ENCODE assay signal across 26 mouse cellular contexts in the genomic region with DNA sequence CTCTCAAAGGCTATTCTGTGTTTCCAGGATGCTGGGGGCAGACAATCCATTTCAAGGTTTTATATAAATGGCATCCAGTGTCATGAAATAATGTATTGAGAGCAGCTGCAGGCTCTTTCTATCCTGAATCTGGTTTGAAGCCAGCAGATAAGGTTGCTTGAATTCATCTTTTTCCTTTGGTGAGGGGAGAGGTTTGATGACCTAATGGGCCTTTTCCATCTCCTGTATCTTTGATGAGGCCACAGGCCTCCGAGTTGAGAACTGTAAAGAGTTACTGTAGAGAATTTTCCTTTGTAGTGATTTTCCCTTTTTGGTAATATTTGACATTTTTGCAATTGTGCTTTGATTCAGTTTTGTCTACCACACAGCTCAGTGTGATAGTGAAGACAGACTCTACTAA.
"Had no signal": no experiment of that assay in that cellular context is flagged by ENCODE, and none has a peak within 500 bp of the region (broad histone marks: within the 10 kb centered on the region; RNA-seq: fewer than 3 reads in every experiment).

No protein-coding gene starts in this region.

- H3K4me1 ChIP-seq: heart, embryonic 13.5 days; heart, embryonic 15.5 days; hindbrain, embryonic 13.5 days; hindbrain, embryonic 15.5 days; kidney, embryonic 15.5 days; limb, embryonic 13.5 days; limb, embryonic 15.5 days; liver, embryonic 12.5 days had no signal

- H3K36me3 ChIP-seq: heart, embryonic 13.5 days; heart, embryonic 15.5 days; hindbrain, embryonic 13.5 days; hindbrain, embryonic 15.5 days; kidney, embryonic 15.5 days; limb, embryonic 13.5 days; limb, embryonic 15.5 days; liver, embryonic 12.5 days had no signal

- DNase-seq: gastrocnemius, postnatal 14 days; gastrocnemius, postnatal 36 days; heart, adult 11 months; heart, adult 2 months; heart, postnatal 14 days; heart, postnatal 36 days; kidney, adult 11 months; kidney, adult 2 months; kidney, adult 9 months; kidney, postnatal 14 days; kidney, postnatal 36 days; layer of hippocampus, adult 9-11 months; layer of hippocampus, postnatal 36 days; left cerebral cortex, postnatal 4 days had no signal

- H3K9ac ChIP-seq: heart, embryonic 13.5 days; heart, embryonic 15.5 days; hindbrain, embryonic 13.5 days; hindbrain, embryonic 15.5 days; kidney, embryonic 15.5 days; limb, embryonic 13.5 days; limb, embryonic 15.5 days; liver, embryonic 12.5 days had no signal

- H3K4me3 ChIP-seq: heart, adult 2 months; heart, embryonic 13.5 days; heart, embryonic 15.5 days; hindbrain, embryonic 13.5 days; hindbrain, embryonic 15.5 days; kidney, embryonic 15.5 days; limb, embryonic 13.5 days; limb, embryonic 15.5 days; liver, embryonic 12.5 days had no signal

- H3K27me3 ChIP-seq: heart, embryonic 13.5 days; heart, embryonic 15.5 days; hindbrain, embryonic 13.5 days; hindbrain, embryonic 15.5 days; kidney, embryonic 15.5 days; limb, embryonic 13.5 days; limb, embryonic 15.5 days; liver, embryonic 12.5 days had no signal

- ATAC-seq: hindbrain, postnatal 0 days; intestine, embryonic 16.5 days; liver, embryonic 12.5 days had no signal

- H3K9me3 ChIP-seq: heart, embryonic 15.5 days; hindbrain, embryonic 13.5 days; hindbrain, embryonic 15.5 days; kidney, embryonic 15.5 days; limb, embryonic 13.5 days; limb, embryonic 15.5 days; liver, embryonic 12.5 days had no signal

- H3K4me2 ChIP-seq: heart, embryonic 11.5 days; heart, embryonic 13.5 days; heart, embryonic 15.5 days; hindbrain, embryonic 13.5 days; hindbrain, embryonic 15.5 days; kidney, embryonic 15.5 days; limb, embryonic 13.5 days; limb, embryonic 15.5 days; liver, embryonic 12.5 days had no signal

- H3K27ac ChIP-seq: heart, adult 2 months; heart, embryonic 13.5 days; heart, embryonic 15.5 days; hindbrain, embryonic 13.5 days; hindbrain, embryonic 15.5 days; hindbrain, postnatal 0 days; kidney, embryonic 15.5 days; kidney, postnatal 0 days; limb, embryonic 13.5 days; limb, embryonic 15.5 days; liver, embryonic 12.5 days had no signal
